Mouse (Mus musculus) spleen, postnatal 36 days (tissue): ENCODE results near the gene Mst1r.

Experiments
- DNase-seq, 2 experiments: peaks; one replicate each; pipeline ENCODE4 v3.0.0; 2022; ENCODE audit warnings: low spot score in 2 of 2, mixed read lengths in 1 of 2

Mst1r gene

DNA sequence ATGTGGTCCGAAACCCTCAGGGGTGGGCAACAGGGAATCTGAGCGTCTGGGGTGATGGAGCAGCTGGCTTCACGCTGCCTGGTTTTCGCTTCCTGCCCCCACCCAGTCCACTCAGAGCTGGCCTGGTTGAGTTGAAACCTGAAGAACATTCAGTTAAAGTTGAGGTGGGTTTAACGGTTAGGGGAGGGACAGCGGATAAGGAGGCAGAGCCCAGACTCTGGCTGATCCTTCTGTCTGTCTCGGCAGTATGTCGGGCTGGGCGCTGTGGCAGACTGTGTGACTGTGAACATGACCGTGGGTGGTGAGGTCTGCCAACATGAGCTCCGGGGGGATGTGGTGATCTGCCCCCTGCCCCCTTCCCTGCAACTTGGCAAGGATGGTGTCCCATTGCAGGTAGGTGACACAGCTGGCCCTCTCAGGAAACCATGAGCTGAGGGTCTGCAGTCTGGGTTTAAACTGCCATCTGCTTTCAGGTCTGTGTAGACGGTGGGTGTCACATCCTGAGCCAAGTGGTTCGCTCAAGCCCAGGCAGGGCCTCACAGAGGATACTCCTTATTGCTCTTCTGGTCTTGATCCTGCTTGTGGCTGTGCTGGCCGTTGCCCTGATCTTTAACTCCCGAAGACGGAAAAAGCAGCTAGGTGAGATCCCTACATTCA lies 8.2 kb downstream of the Mst1r start:
- DNase-seq = no peak

DNA sequence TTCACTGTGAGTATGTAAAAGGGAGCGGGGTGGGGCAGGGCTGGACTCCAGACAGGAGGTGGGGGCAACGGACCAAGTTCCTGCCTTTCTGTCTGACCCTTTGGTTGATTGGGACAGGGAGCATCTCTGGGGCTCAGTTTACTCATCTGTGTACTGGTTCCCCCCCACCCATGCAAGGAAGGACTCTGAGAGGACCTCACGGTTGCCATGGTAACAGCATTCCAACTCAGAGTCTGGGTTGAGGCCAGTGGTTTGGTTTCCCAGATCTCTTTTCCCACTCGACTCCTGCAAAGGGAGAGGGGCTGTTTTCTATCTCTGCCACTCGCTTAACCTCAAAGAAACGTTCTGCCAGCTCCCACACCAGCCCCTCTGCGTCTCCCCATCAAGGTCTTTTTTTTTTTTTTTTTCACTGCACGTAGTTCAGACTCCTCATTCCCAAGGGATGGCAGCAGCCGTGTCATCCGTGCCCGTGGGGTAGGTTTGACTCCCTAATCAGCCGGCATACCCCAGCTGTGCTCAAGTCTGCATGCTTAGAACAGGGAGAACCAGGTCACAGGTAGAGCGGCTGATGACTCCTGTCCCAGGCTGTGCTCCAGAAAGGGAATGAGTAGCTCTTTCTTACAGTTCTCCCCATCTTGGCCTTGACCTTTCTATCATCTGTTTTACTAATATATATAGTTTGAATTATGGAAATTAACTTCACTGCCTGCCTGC lies 11.4 kb downstream of the Mst1r start:
- DNase-seq = no peak

DNA sequence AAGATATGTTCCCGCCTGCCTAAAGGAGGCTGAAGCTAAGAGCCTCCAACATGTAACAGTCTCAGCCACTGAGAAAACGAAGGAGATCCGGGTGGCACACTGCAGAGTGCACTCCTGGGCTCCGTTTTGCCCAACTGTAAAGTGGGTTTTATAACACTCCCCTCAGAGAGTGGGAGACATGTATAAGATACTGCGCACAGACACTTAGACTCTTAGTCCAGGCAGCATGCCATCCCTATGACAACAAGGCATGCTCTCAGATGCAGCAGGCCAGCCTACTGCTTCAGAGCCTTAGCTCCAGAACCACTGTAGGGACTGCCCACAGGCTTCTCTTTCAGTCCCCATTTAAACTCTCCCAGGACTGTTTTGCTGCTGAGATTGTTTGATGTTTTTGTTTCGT lies 12.2 kb downstream of the Mst1r start:
- no peak for DNase-seq

DNA sequence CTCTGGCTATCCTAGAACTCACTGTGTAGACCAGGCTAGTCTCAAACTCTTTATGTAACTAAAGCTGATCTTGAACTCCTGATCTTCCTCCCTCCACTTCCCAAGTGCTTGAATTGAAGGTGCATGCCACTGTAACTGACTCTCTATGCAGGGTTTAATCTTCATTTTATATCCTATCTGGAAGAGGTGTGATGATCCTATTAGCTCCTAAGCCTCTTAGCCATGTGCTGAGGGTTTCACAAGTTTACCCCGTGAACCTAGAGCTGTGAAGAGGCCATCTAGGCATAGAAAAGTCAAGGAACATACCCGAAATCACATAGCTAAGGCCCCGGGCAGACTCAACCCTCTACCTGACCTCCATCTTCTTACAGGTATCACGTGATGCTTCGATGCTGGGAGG lies 12.8 kb downstream of the Mst1r start:
- no peak for DNase-seq

DNA sequence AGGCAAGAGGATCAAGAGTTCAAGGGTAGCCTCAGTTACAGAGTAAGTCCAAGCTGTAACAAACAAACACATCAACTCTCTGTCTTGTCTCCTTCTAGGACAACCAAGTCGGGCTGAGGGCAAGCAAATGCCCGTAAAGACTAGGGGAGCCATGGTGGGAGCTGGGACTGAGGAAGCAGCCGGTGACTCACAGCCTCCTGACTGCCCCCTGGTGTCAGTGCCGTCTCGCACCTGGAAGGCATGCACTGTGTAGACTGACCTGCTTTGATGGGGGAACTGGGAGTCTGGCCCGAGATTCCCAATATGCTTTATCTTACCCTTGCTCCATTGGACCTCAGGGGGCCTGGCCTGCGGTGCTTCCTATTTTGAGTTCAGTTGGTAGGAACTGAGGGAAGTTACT lies 16.3 kb downstream of the Mst1r start:
- no peak for DNase-seq

DNA sequence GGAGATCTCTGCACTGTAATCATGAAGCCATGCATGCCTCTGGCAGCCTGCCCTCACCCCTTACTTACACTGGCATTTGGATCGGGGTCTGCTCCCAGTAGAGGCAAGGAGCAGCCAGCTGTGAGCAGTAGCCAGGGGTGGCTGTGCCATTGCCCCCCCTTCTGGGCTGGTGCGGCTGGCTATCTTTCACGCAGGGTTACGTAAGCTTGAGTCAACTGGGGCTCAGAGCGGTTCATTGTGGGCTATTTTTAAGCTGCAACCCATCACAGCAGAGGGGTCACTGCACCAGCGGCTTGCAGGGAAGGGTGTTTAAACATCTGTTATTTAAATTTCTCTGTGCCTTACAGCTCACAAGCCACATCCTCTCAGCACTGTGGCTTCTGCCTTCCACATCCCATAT lies 17.3 kb downstream of the Mst1r start:
- no peak for DNase-seq

DNA sequence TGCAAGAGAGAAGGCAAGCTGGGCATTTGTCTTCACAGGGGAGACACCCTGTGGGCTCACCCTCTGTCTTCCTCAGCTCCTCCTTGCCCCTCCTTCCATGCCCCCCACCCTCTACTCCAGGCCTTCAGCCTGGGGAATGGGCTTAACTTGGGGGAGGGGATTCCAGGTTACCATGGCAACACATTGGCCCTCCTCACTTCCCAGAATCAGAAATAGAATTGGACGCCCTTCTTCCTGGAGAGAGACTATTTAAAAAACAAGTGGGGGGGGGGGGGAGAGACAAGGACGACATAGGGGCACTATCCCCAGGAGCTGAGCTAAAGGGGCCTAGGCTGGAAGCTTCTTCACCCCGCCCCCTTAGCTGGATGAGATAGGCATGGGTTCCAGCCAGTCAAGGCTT lies 18.6 kb downstream of the Mst1r start:
- no peak for DNase-seq

DNA sequence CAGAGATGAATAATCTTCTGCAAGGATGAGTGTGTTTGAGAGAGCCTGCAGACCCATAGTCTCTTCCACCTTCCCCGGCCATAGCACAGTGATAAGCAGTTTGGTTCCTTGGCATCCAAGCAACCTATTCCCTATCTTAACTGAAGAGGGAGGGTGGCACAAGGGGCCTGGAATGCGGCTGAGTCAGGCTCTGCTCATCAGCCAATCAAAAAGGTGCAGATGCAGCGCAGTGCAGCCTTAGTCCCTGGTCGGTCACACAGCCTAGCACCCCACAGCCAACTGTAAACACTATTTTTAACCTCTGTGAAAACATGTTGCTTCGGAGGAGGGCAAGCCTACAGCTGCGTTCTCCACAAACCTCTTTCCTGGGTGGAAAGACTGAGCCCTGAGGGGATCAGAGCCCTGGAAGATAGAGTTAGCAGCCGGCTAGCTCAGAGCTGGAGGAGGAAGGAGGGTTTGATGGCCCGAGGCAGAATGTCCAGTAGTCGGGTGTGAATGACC lies 20.3 kb downstream of the Mst1r start:
- DNase-seq = no peak

DNA sequence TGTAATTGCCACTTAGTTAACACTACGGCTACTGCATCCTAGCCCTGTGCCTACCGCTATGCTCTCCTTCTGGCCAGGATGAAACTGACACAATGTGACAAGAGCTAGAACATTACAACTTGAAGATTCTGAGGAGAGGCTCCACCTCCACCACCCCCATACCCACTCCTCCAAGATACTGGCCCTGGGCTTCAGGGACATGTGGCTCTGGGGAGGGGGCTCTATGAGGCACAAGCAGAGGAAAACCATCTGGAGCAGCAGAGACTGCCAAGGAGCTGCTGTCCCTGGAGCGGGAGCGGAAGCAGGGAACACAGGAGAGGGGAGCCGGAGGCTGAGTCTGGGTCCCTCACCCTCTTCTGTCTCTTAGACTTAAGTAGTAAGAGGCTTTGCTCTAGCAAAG lies 21.1 kb downstream of the Mst1r start:
- DNase-seq = no peak

DNA sequence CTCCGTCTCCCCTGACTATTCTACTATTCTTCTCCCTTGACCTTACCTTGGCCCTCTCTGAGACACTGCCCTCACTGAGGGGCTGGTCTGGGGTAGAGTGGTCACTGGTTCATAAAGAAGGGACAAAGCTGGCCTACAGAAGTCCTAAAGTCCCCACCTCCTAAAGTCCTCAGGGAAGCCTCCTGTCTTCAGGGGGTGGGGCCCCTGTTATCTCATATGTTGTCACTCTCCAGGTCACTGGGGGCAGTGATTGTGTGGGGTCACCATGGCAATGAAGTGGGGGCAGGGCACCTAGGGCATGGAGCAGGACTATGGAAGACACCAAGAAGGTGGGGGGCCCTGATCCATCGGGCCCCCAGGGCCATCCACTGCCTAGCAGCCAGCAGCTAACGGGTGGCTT lies 21.5 kb downstream of the Mst1r start, which contains the start of gene Actl11:
Gene Actl11 (plus strand): TSS at position 301 of the 400 bp plus-strand sequence.
- DNase-seq = no peak

DNA sequence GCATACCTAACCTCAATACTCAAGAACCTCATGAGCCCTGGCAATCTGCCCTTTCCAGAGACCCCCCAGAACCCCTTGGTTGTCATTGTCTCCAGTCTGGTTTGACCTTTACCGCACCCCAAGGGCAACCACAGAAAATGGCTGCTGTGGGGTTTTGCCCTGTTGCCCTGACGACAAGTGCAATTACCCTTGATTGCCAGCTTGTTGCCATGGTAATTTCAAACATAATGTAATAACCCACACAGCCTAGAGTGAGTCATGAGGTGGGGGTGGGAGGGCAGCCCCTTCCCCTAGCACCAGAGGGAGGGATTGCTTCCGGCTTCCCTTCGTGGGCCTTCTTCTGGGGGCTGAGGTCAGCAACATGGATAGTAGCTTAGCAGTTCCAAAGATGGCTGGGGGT lies 25.5 kb downstream of the Mst1r start:
- DNase-seq = no peak

DNA sequence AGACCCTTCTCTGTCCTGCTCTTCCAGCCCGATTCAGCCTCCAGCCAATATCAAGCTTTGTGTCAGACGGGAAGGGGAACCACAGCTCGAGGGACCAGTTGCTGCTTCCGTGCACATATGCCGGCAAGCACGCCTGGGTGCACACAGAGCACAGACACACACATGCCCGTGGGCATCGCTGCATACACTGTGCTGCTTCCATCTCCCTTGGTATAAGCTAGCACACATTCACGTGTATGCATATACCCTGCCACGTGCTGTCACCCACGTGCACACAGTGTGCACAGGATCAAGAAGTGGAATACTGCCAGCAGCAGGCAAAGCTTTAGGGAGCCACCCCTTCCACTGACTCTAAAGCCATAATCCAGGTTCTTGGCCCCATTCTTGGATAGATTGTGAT lies 27.5 kb downstream of the Mst1r start:
- DNase-seq = no peak

DNA sequence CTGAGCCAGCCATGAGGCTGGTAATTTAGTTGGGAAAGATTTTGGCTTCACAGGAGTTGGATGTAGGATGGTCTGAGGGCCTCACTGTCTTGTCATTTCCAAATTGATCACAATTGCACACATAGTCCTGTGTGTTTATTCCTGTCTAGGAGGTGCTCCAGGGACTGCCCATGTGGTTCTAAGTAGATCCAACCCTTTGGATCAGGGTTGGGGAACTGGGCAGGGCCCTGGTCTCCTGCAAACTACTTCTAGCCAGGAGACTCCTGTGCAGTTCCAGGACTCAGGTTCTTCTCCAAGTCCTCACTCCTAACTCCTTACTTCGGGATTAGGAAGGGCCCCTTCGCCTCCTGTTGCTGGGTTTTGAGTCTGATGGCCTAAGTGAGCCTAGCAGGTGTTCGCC lies 28.7 kb downstream of the Mst1r start, which contains the start of gene Camkv:
Gene Camkv (plus strand): TSS at position 301 of the 400 bp plus-strand sequence.
- DNase-seq = no peak

DNA sequence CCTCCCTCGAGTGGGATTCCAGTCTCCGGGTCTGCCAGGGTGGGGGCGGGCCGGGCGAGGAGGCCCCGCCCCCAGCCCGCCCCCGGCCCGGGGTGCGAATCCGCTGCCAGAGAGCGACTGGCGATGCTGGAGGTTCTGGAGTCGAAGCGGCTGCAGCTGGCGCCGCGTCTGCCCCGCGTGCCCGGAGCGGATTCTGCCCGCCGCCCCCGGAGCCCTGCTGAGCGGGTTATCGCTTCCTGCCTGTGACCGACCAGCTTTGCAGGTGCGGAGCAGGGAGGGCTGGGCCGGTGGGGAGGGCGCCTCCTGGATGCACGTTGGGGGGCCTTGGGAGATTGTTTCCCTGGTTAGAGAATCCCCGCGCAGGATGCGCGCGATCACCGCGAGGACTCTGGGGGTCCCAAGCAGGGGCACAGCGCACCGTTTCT lies 29.1 kb downstream of the Mst1r start:
- peak in 1 of 2 experiments; percentile 24 for DNase-seq

DNA sequence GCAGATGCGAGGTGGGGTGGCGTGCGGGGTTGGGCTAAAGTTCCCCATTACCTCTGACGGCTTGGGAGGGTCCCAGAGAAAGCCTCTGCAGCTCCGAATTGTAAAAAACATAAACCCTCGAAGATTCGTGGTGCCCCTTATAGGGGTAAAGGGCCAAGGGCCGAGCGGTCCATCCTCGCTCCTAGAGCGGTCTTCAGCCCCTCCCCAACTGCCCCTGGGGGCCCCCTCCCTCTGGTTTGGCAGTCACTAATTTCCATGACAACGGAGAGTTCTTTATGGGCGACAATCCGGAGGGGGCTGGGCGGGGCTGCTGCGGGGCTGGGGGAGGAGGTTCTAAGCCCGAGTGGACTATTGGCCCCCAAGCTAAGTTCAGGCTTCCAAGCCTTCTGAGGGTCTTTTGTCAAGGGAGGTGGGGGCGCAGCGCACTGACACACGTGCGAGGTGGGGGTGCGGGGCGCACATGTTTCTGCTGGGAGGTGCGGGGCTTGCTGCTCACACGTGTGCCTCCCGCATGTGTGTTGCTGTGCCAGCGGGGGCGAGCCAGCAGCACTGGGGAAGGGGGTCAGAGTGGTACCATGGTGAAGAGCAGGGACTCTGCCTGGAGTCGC lies 29.6 kb downstream of the Mst1r start:
- DNase-seq = no peak

DNA sequence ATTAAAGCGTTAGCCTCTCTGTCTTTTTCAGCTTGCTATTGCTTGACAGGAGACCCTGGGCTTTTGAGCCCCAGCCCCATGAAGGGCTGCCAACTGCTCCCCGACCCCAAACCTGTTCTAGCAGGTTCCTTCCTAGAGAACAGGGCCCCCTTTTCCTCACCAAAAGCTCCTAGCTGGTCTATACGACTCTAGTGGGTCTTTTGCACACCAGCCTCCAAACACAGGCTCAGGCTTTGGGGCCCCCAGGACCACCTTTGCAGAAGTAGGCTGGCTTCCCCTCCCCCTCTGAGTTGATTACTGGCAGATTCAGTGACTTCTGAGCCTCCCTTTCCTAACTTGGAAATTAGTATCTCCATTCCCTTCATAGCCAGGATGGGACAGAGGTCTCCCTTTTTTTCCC lies 30.2 kb downstream of the Mst1r start:
- no peak for DNase-seq

DNA sequence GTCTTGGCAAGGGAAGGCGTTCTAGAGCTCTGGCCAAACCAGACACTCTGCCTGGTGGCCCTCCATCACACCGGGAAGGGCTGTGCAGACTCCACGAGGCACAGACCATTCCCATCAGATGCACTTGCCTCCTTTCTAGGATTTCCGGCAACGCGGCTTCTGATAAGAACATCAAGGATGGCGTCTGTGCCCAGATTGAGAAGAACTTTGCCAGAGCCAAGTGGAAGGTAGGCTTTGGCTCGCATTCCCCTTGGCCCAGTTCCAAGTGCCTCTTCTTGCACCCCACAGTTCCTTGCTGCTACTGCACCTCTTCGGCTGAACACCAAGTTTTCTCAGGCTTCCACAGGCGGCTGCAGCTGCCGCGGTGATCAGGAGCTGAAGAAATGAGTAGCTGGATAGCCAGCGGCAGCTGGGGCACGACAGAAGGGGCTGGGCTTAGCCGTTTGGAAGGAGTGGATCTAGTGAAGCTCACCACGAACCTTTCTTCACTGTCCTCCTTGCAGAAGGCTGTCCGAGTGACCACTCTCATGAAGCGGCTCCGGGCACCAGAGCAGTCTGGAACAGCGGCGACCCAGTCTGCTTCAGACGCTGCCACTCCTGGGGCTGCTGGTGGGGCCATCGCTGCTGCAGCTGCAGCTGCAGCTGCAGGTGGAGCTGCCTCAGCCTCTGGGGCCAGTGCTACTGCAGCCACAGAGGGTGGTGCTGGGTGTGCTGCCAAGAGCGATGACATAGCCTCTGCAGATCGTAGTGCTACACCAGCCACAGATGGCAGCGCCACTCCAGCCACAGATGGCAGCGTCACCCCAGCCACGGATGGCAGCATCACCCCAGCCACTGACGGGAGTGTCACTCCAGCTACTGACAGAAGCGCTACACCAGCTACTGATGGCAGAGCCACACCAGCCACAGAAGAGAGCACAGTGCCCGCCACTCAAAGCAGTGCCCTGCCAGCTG lies 40.8 kb downstream of the Mst1r start:
- no peak for DNase-seq

DNA sequence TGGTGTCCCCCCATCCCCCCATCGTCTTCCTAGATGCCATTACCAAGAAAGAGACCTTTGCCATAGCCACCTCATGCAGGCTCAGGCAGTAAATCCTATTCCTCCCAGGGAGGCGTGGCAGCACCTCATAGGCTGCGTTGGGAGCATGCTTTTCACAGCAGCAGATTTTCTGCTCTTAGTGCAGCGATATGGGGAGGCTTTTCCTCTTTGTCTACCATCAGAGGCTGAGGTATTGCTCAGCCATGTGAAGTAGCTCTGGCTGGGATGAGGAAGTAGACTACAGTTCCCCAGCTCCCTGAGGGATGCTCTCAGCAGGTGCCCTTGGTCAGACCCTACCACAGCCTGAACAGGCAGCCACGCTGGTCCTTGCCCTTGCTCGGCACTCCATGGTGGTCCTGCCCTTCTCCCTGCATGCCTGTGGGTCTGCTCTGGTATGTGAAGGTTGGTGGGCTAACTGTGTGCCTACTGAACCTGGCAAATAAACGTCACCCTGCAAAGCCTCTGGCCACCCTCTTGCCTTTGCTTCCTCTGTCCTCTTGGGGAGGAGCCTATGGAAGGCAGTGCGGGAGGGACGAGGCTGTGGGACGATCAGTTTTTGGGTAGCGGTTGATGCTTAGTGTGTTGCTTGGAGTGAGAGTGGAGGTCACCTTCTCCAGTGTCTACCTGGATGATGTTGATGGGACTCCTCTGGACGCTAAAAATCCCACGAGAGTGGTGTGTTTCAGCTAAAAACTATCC lies 42.7 kb downstream of the Mst1r start:
- no peak for DNase-seq

DNA sequence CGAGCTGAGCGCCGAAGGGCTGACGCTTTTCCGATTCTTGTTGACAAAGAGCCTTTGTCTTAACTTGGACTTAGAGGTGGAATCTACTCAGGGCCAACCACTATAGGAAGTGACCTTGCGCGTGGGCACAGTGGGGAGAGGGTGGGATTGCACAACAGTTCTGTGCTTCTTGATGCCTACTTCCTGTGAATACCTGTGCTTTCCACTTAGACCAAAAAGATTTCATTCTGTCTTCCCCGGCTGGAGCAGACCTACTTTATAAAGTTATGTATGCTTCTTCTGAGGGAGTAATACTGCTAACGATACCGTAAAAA lies 43.2 kb downstream of the Mst1r start, which contains the start of gene Traip:
Gene Traip (plus strand): TSS at position 215 of the 314 bp plus-strand sequence.
- no peak for DNase-seq

DNA sequence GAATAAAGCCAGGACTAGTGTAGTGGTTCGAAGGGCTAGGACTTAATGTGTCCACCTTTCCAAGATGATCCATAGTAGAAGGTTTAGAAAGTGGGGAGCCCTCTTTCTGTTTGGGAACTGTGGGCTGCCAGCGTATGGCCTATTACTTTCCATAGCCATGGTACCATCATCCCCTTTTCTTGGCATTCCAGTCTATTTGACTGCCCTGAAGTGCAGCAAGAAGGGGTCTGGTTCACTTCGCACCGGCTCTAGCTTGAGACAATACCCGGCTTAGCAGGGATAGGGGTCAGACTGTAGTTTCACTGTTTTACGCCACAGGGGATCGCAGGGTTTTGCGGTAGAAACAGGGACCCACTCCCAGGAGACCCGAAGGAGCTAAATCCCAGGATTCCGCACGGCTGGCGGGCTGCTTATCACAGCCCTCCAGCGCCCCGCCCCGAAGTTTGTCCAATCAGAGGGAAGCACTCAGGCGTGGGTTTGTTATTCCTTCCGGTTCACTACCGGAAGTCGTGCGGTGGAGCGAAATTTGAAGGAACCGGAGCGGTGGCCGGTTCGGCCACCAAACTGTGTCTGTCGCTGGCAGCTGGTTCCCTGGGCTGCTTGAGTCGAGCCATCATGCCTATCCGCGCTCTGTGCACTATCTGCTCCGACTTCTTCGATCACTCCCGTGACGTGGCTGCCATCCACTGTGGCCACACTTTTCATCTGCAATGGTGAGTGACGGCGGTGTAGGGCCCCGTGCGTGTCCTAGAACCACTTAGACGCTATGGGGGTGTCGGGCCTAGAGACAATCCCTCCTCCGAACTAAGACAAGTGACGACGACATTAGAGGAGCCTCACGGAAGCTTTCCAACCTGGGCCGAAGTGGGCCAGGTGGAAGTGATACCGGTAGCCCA lies 44.0 kb downstream of the Mst1r start:
- peak; percentile 85 to 90 for DNase-seq
